Mouse (Mus musculus): ENCODE measurements at regions not wholly inside any gene's neighbourhood (a gene's known extent, or its start where the extent isn't known, plus 50 kb on each side); places are given as distances from the start of the nearest gene placed in this dataset.

DNA sequence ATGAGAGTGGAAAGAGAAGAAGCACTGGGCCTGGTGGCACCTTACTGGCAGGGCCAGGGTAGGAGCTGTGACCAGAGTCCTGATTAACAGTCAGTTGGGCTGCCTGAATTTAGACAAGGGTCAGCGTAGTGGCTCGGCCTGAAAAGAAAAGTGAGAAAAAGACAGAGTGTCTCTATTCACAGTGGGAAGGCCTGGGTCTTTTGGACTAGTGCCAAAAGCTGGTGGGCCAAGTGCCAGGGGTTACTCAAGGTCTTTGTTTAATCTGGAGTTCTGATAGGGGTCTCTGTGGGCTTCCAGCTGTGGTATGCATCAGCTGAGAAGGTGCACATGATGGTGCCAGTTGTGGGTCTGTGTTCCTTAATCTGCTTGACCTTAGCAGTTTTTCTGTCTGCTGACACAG, 2129.4 kb upstream of the Pcdh20 start:
- H3K9me3 ChIP-seq, result no peaks in the 10 kb centered on the region
- no peak overlapping the region for H3K27ac ChIP-seq
- H3K4me1 ChIP-seq, result 0 out of 2 replicates have a peak, but pooled peaks cover 7% of the 10 kb centered on the region
- H3K9ac ChIP-seq, result no peak overlapping the region
- H3K36me3 ChIP-seq, result no peaks in the 10 kb centered on the region
- ATAC-seq (ENCODE audit: low FRiP score, low read depth), result peak; percentile 68; the same call in 1 of the 2 replicates
- H3K4me2 ChIP-seq (replicated peaks), result no peak overlapping the region
- H3K4me3 ChIP-seq, result no peak overlapping the region
- no peaks in the 10 kb centered on the region for H3K27me3 ChIP-seq (replicated peaks)
- 32% methylated on average over 2 of the region's 2 CpGs for WGBS

Measured in neural tube, embryonic 12.5 days (tissue).